Mouse (Mus musculus) cerebellum, adult 2 months (tissue): Measurements from ENCODE around the gene Irf6.

Experiments used
- CTCF ChIP-seq: fragments of 200-500 bp; IDR thresholded peaks from 2 replicates; pipeline ENCODE4 v1.5.1; 2011; ENCODE audit warnings: low read depth, mild to moderate bottlenecking, control low read depth, low read length, moderate library complexity, borderline replicate concordance; ENCODE audit not compliant: insufficient read depth
- POLR2A ChIP-seq: fragments of 200-500 bp; IDR thresholded peaks from 2 replicates; pipeline ENCODE4 v1.6.1; 2011; ENCODE audit warnings: low read length, control low read depth, borderline replicate concordance; ENCODE audit not compliant: insufficient read depth

DNA sequence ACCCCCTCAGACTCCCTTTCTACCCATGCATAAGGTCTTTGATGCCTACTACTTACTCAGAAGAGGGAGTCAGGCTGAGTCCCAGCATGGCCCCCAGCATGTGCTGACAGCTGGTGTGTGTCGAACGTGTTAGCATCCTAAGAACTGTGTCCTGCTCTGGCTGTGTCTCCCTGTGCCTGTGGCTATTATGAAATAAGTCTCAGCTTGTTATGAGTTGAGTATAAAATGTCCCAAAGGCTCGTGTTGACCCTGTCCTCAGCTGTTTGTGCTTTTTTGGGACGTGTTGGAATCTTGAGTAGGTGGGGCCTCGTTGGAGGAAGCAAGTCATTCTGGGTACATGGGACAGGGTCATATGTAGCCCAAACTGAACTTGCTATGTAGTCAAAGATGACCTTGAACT is 61.1 kb downstream of the Irf6 start:
- TF ChIP-seq POLR2A (no peak), CTCF (no peak)
